Mouse (Mus musculus) activated CD4-positive, CD25-positive, alpha-beta regulatory T cell (primary cell): ENCODE data around the gene Adgre5. TPM values are rescaled to one million over a fixed set of nuclear protein-coding genes. Genes with fewer than 3 reads are reported as not detected.

Experiments used
- polyA plus RNA-seq, 2 experiments: library from polyadenylated mRNA; unstranded; fragments of 100-300 nt; shearing (Covaris generic); gene quantifications; one replicate each; pipeline ENCODE4 v1.2.1; 2017

Adgre5 gene
- polyA plus RNA-seq, result 100 to 1,000 TPM; 251 to 404 TPM

DNA sequence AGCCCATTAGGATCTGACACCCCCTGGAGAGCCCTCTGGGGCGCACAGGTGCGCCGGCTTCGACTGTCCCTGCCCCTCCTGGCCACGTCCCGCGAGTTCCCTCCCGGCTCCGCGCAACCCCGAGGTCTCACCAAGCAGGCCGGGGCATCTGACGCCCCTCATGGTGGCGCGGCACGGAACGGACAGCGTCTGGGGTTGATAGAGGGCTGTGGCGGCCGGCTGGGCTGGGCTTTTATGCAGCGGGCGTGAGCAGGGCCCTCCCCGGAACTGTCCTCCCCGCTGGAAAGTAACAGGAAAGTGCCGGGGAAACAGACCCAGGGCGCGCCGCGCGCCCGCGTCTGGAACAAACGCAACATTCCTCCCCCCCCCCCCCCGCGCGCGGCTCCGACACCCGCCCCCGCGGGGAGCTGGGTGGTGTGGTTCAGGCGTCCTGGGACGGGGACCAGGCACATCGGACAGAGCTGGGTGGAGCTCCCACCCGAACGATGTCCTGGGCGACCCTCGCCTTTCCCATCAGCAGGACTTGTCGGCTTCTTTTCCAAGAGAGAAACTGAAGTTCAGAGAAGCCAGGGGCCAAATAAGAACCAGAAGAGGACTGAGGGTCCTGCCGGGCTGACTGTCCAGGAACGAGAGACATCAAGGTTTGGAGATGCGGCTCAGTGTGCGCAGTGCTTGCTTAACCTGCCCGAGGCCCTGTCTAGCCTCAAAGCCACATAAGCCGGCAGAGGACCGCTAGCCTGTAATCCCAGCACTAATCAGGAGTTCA is at the start of gene Adgre5:
Adgre5 (minus strand) TSS at position 351 of the 766 bp plus-strand sequence.

DNA sequence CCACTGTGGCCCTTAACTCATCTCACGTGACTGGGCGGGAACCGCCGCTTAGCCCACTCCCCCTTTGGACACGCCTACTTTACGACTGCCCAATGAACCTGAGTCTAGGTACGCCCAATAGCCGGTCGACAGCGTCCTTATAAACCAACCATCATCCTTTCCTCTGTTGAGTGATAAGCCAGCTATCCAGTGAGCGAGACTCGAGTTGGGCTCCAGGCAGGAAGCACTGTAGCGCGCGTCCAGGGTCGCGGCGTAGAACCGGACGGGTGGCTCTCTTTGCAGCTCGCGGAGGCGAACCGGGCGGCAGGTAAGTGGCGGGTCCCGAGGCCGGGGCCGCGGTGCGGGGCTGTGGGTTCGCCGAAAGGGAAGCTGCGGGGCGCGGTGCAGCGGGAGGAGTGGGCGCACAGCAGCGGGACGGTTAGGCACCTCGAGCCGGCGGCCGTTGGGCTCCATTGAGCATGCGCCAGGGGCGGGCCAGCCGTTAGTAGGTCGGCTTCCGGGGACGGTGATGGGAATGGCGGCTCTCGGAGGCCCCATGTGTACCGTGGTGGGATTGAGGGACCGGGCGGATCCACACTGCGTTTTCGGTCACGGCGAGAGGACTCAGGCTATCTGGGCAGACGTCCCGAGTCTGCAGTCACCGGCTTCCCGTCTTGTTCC is 26.0 kb downstream of the Adgre5 start, which contains the start of gene Ddx39:
Ddx39 (plus strand) TSS at position 147 of the 660 bp plus-strand sequence.

DNA sequence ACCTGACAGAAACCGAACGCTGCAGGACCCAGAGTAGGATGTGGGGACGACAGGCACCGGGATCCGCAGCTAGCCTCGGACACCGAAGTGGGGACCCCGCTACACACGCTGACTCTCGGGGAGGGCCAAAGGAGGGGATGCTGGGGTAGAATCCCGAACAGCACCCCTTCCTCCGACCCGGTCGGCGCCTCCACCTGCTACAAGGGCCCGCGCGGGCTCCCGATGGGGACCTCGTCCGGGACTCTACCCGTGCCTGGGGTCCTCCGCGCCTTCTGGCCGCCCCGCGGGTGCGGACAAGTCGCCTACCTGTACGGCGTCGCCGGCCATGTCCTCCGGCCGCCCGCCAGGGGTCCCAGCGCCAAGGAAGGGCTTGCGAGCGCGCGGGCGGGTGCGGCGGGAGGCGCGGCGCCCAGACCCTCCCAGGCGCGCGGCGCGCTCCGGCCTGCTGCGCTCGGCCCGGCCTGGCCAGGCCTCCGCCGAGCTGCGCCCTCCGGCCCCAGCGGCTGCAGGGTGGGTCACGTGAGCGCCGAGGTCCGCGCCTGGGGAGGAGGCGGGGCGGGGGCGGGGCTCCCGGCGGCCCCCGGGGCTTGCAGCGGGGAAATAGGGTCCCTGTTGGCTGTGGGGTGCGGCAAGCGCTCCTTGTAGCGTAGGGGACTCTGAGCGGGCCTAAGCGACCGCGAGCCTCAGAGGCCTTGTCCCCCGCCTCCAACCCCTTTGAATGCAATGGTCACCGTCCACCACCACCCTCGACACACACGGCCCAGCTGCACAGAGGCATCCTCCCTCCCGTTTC is 42.3 kb downstream of the Adgre5 start, which contains the start of gene Pkn1:
Pkn1 (minus strand) TSS at position 519 of the 793 bp plus-strand sequence.

Other genes with a start within 250 kb of the Adgre5 start
- gene Olfr370, start 205.5 kb downstream of the Adgre5 start, polyA plus RNA-seq, result not detected
- gene Ndufb7, start 174.7 kb downstream of the Adgre5 start, polyA plus RNA-seq, result 100 to 1,000 TPM; 291 to 304 TPM
- gene Tecr, start 133.4 kb downstream of the Adgre5 start, polyA plus RNA-seq, result 100 to 1,000 TPM; 406 to 440 TPM
- 10 to 100 TPM; 74.4 to 77.3 TPM for gene Dnajb1, start 133.1 kb downstream of the Adgre5 start, polyA plus RNA-seq
- 10 to 100 TPM; 59.7 to 61.0 TPM for gene Gipc1, start 88.6 kb downstream of the Adgre5 start, polyA plus RNA-seq
- 1 to 10 TPM; 1.0 to 2.5 TPM for gene Ptger1, start 74.6 kb downstream of the Adgre5 start, polyA plus RNA-seq
- 100 to 1,000 TPM; 122 to 172 TPM for gene Pkn1, start 42.1 kb downstream of the Adgre5 start, polyA plus RNA-seq
- gene Ddx39, start 26.1 kb downstream of the Adgre5 start, polyA plus RNA-seq, result 100 to 1,000 TPM; 173 to 220 TPM
- 10 to 100 TPM in 1 of 2 experiments, 1 to 10 TPM in 1; 7.8 to 15.3 TPM for gene Adgrl1, start 158.8 kb upstream of the Adgre5 start, polyA plus RNA-seq
- under 1 TPM; 0.24 to 0.63 TPM for gene Gm10644, start 213.9 kb upstream of the Adgre5 start, polyA plus RNA-seq
- gene Asf1b, start 214.2 kb upstream of the Adgre5 start, polyA plus RNA-seq, result 10 to 100 TPM; 40.2 to 42.2 TPM
- 10 to 100 TPM; 54.6 to 58.2 TPM for gene Prkaca, start 231.7 kb upstream of the Adgre5 start, polyA plus RNA-seq